Mouse (Mus musculus) heart, embryonic 16.5 days (tissue): ENCODE data around the gene Timm50. TPM values are rescaled to one million over a fixed set of nuclear protein-coding genes. Genes with fewer than 3 reads are reported as not detected.

Experiments used
- ATAC-seq: fragments of 200-750 bp; cut with Nextera tagmentation; replicated peaks from 2 replicates; pipeline ENCODE4 v1.8.0; 2017; ENCODE audit warnings: moderate number of reproducible peaks; ENCODE audit not compliant: insufficient read depth, low FRiP score; ENCODE audit errors: extremely low read depth
- H3K27ac ChIP-seq: fragments of 300-500 bp; sonication (generic); 2 replicates; pipeline ENCODE4 v1.5.1; 2014; ENCODE audit warnings: mild to moderate bottlenecking, low read length, control low read depth, moderate library complexity
- H3K27me3 ChIP-seq: fragments of 300-500 bp; sonication (generic); 2 replicates; pipeline ENCODE4 v1.6.1; 2014; ENCODE audit warnings: low read length, mixed read lengths; ENCODE audit not compliant: control insufficient read depth, insufficient read depth
- H3K36me3 ChIP-seq: fragments of 300-500 bp; sonication (generic); 2 replicates; pipeline ENCODE4 v1.6.1; 2014; ENCODE audit not compliant: control insufficient read depth, insufficient read depth
- H3K4me1 ChIP-seq: fragments of 300-500 bp; sonication (generic); 2 replicates; pipeline ENCODE4 v1.6.1; 2014; ENCODE audit warnings: low read length, mixed read lengths; ENCODE audit not compliant: control insufficient read depth, insufficient read depth
- H3K4me2 ChIP-seq: fragments of 300-500 bp; sonication (generic); 2 replicates; pipeline ENCODE4 v1.6.1; 2014; ENCODE audit warnings: low read depth, mild to moderate bottlenecking, control low read depth, low read length
- H3K4me3 ChIP-seq: fragments of 300-500 bp; sonication (generic); 2 replicates; pipeline ENCODE4 v1.5.1; 2014; ENCODE audit warnings: mild to moderate bottlenecking, control low read depth, low read length
- H3K9ac ChIP-seq: fragments of 300-500 bp; sonication (generic); 2 replicates; pipeline ENCODE4 v1.6.1; 2014; ENCODE audit warnings: low read length, control low read depth
- H3K9me3 ChIP-seq: fragments of 300-500 bp; sonication (generic); replicated peaks from 2 replicates; pipeline ENCODE4 v1.6.1; 2016; ENCODE audit warnings: low read length; ENCODE audit not compliant: control insufficient read depth
- WGBS: fragments of 180-500 bp; shearing (Covaris S2); extraction: QIAGEN DNeasy Blood & Tissue Kit; methylation state at CpG from one replicate; pipeline ENCODE4 v1.1.7; 2014; 5-methylcytosine and 5-hydroxymethylcytosine counted together
- polyA plus RNA-seq: library from polyadenylated mRNA; unstranded; fragments of >200 nt; fragmentation: Nextera tagmentation; extraction: Ambion mirVana; gene quantifications from 2 replicates; pipeline ENCODE4 v1.2.1, GENCODE M21; 2015

Gene Timm50
- polyA plus RNA-seq, 1 experiment from 2014 or later, result 132 TPM

GRCm38 (mm10) chr7:28353267-28353666 lies 41.4 kb upstream of the Timm50 start:
- Histone ChIP-seq H3K36me3 (peaks cover 29% of the 10 kb centered on the region), H3K4me3 (no peak overlapping the region), H3K27ac (no peak overlapping the region), H3K4me1 (peaks cover 32% of the 10 kb centered on the region), H3K9me3 (no peaks in the 10 kb centered on the region), H3K9ac (no peak overlapping the region), H3K4me2 (no peak overlapping the region), H3K27me3 (no peaks in the 10 kb centered on the region)
- WGBS, result 94% methylated on average over 2 of the region's 2 CpGs
- no peak for ATAC-seq

GRCm38 (mm10) chr7:28351676-28352191 lies 39.9 kb upstream of the Timm50 start:
- 27% methylated on average over 4 of the region's 4 CpGs for WGBS
- no peak for ATAC-seq

GRCm38 (mm10) chr7:28350155-28350883 lies 38.4 kb upstream of the Timm50 start, which contains the start of gene Rps16:
TSS of gene Rps16 (plus strand) at chr7:28350652.
- peak within 1 kb of the TSS; percentile 91 for H3K4me3 ChIP-seq
- peak within 1 kb of the TSS; percentile 93 for H3K27ac ChIP-seq
- no peaks in the 10 kb centered on the region for H3K9me3 ChIP-seq
- under 1% methylated on average over 49 of the region's 50 CpGs for WGBS
- H3K36me3 ChIP-seq, result peaks cover 29% of the 10 kb centered on the region
- peaks cover 15% of the 10 kb centered on the region for H3K4me1 ChIP-seq
- no peaks in the 10 kb centered on the region for H3K27me3 ChIP-seq
- peak within 1 kb of the TSS; percentile 93 for H3K4me2 ChIP-seq
- H3K9ac ChIP-seq, result peak within 1 kb of the TSS; percentile 97
- peak; percentile 94 for ATAC-seq

More at GRCm38 (mm10) chr7:28351676-28352191, 39.9 kb upstream of the Timm50 start:
- H3K9me3 ChIP-seq, result no peaks in the 10 kb centered on the region
- peak overlapping the region; percentile 93 for H3K4me2 ChIP-seq
- H3K4me3 ChIP-seq, result peak overlapping the region; percentile 91
- H3K9ac ChIP-seq, result peak overlapping the region; percentile 97
- peak overlapping the region; percentile 1; the same call in 1 of the 2 replicates for H3K27ac ChIP-seq
- H3K4me1 ChIP-seq, result peaks cover 17% of the 10 kb centered on the region
- no peaks in the 10 kb centered on the region for H3K27me3 ChIP-seq
- H3K36me3 ChIP-seq, result peaks cover 29% of the 10 kb centered on the region

GRCm38 (mm10) chr7:28348601-28349000 lies 36.7 kb upstream of the Timm50 start:
- Histone ChIP-seq H3K27ac (no peak overlapping the region), H3K4me3 (no peak overlapping the region), H3K4me1 (peaks cover 15% of the 10 kb centered on the region), H3K9me3 (no peaks in the 10 kb centered on the region), H3K36me3 (peaks cover 18% of the 10 kb centered on the region), H3K27me3 (no peaks in the 10 kb centered on the region), H3K9ac (no peak overlapping the region), H3K4me2 (no peak overlapping the region)
- no peak for ATAC-seq
- 81% methylated on average over 7 of the region's 7 CpGs for WGBS

- Histone ChIP-seq H3K4me2 (no peak overlapping the region), H3K9ac (no peak overlapping the region), H3K9me3 (no peaks in the 10 kb centered on the region), H3K4me3 (no peak overlapping the region), H3K27ac (no peak overlapping the region; the same call in 1 of the 2 replicates), H3K36me3 (peaks cover 9% of the 10 kb centered on the region; the same call in 1 of the 2 replicates), H3K27me3 (no peaks in the 10 kb centered on the region), H3K4me1 (peaks cover 15% of the 10 kb centered on the region)
- ATAC-seq, result no peak
- 47% methylated on average over 3 of the region's 3 CpGs for WGBS
These were observed 35.9 kb upstream of the Timm50 start for GRCm38 (mm10) chr7:28347746-28348145.

DNA sequence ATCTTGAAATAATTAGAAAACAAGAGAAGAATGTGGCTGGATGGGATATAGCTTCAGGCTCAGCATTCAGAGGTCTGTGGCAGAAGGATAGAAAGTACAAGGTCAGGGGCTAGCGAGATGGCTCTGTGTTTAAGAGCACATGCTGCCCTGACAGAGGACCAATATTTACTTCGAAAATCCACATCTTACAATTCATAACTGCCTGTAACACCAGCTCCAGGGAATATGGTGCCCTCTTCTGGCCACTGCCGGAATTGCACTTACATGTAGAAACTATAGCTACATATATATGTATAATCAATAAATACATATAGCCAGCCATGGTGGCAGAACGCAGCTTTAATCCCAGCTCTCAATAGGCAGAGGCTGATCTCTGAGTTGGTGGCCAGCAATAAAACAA lies 32.8 kb upstream of the Timm50 start:
- H3K9ac ChIP-seq, result no peak overlapping the region
- H3K4me1 ChIP-seq, result peaks cover 1% of the 10 kb centered on the region
- H3K36me3 ChIP-seq, result no peaks in the 10 kb centered on the region
- no peak for ATAC-seq
- H3K4me2 ChIP-seq, result no peak overlapping the region
- no peak overlapping the region for H3K27ac ChIP-seq
- 3% methylated on average over 4 of the region's 4 CpGs for WGBS
- H3K4me3 ChIP-seq, result no peak overlapping the region
- H3K27me3 ChIP-seq, result no peaks in the 10 kb centered on the region
- H3K9me3 ChIP-seq, result no peaks in the 10 kb centered on the region

- peaks cover 11% of the 10 kb centered on the region for H3K4me1 ChIP-seq
- H3K9me3 ChIP-seq, result no peaks in the 10 kb centered on the region
- H3K27ac ChIP-seq, result no peak overlapping the region
- H3K4me3 ChIP-seq, result no peak overlapping the region
- H3K36me3 ChIP-seq, result no peaks in the 10 kb centered on the region
- WGBS, result 38% methylated on average over 7 of the region's 7 CpGs
- no peaks in the 10 kb centered on the region for H3K27me3 ChIP-seq
- no peak for ATAC-seq
- H3K9ac ChIP-seq, result no peak overlapping the region
- H3K4me2 ChIP-seq, result no peak overlapping the region
These were observed 29.5 kb upstream of the Timm50 start for GRCm38 (mm10) chr7:28341381-28341780.

DNA sequence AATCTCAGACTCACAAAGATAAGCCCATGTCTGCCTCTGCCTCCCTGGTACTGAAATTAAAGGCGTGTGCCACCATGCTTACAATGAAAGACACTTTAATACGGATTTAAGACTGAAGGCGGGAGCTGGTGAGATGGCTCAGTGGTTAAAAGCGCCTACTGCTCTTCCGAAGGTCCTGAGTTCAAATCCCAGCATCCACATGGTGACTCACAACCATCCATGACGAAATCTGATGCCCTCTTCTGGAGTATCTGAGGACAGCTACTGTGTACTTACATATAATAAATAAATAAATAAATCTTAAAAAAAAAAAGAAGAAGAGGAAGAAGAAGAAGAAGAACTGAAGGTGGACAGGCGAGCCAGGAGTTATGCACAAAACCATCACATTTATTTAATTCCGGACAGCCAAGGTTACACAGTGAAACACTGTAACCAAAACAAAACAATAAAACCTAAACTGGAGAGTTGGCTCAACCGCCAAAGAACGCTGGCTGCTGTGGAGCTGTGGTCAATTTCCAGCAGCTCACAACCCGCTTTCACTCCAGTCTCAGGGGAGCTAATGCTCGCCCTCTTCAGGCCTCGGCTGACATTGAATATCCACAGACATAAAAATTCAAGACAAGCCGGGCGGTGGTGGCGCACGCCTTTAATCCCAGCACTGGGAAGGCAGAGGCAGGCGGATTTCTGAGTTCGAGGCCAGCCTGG lies 27.5 kb upstream of the Timm50 start:
- peak overlapping the region; percentile 74 for H3K9ac ChIP-seq
- H3K27me3 ChIP-seq, result no peaks in the 10 kb centered on the region
- WGBS, result 71% methylated on average over 19 of the region's 19 CpGs
- ATAC-seq, result no peak
- peak overlapping the region; percentile 95 for H3K27ac ChIP-seq
- peak overlapping the region; percentile 76 for H3K4me2 ChIP-seq
- H3K9me3 ChIP-seq, result no peaks in the 10 kb centered on the region
- no peaks in the 10 kb centered on the region for H3K36me3 ChIP-seq
- peaks cover 14% of the 10 kb centered on the region for H3K4me1 ChIP-seq
- peak overlapping the region; percentile 90 for H3K4me3 ChIP-seq
